Mouse (Mus musculus) stomach, embryonic 15.5 days (tissue): ENCODE measurements around the gene Srrm4. TPM values are rescaled to one million over a fixed set of nuclear protein-coding genes. Genes with fewer than 3 reads are reported as not detected.

Experiments used
- ATAC-seq: fragments of 200-750 bp; cut with Nextera tagmentation; 2 replicates; pipeline ENCODE4 v1.8.0; 2017; ENCODE audit warnings: low read depth, moderate number of reproducible peaks, moderate TSS enrichment; ENCODE audit not compliant: insufficient read depth, low FRiP score
- H3K27ac ChIP-seq: fragments of 300-500 bp; sonication (generic); 2 replicates; pipeline ENCODE4 v1.5.1; 2015; ENCODE audit warnings: mild to moderate bottlenecking, inconsistent platforms
- H3K27me3 ChIP-seq: fragments of 300-500 bp; sonication (generic); replicated peaks from 2 replicates; pipeline ENCODE4 v1.6.1; 2015; ENCODE audit warnings: inconsistent platforms
- H3K36me3 ChIP-seq: fragments of 300-500 bp; sonication (generic); 2 replicates; pipeline ENCODE4 v1.6.1; 2015; ENCODE audit warnings: inconsistent platforms
- H3K4me1 ChIP-seq: fragments of 300-500 bp; sonication (generic); 2 replicates; pipeline ENCODE4 v1.6.1; 2015; ENCODE audit warnings: inconsistent platforms
- H3K4me2 ChIP-seq: fragments of 300-500 bp; sonication (generic); 2 replicates; pipeline ENCODE4 v1.6.1; 2015; ENCODE audit warnings: mild to moderate bottlenecking, inconsistent platforms
- H3K4me3 ChIP-seq: fragments of 300-500 bp; sonication (generic); replicated peaks from 2 replicates; pipeline ENCODE4 v1.5.1; 2015; ENCODE audit warnings: inconsistent platforms
- H3K9ac ChIP-seq: fragments of 300-500 bp; sonication (generic); 2 replicates; pipeline ENCODE4 v1.6.1; 2015; ENCODE audit warnings: inconsistent platforms
- H3K9me3 ChIP-seq: fragments of 300-500 bp; sonication (generic); 2 replicates; pipeline ENCODE4 v1.6.1; 2016; ENCODE audit warnings: inconsistent platforms
- WGBS: fragments of 180-500 bp; shearing (Covaris S2); methylation state at CpG from one replicate; pipeline ENCODE4 v1.1.7; 2015; 5-methylcytosine and 5-hydroxymethylcytosine counted together
- polyA plus RNA-seq: library from polyadenylated mRNA; unstranded; fragments of >200 nt; fragmentation: Nextera tagmentation; extraction: Ambion mirVana; gene quantifications from 2 replicates; pipeline ENCODE4 v1.2.1, GENCODE M21; 2015

Gene Srrm4
- polyA plus RNA-seq, 1 experiment from 2014 or later: 1.4 TPM

GRCm38 (mm10) chr5:116501342-116501741 is 90.3 kb downstream of the Srrm4 start:
- Histone ChIP-seq H3K4me2 (no peak overlapping the region), H3K36me3 (no peaks in the 10 kb centered on the region), H3K4me3 (no peak overlapping the region), H3K9ac (no peak overlapping the region), H3K27me3 (no peaks in the 10 kb centered on the region), H3K27ac (no peak overlapping the region), H3K4me1 (no peaks in the 10 kb centered on the region), H3K9me3 (no peaks in the 10 kb centered on the region)
- WGBS: 74% methylated on average over 15 of the region's 15 CpGs
- no peak for ATAC-seq

GRCm38 (mm10) chr5:116498880-116499640 is 92.6 kb downstream of the Srrm4 start:
- Histone ChIP-seq H3K9me3 (no peaks in the 10 kb centered on the region), H3K4me1 (no peaks in the 10 kb centered on the region), H3K4me2 (no peak overlapping the region), H3K9ac (no peak overlapping the region), H3K36me3 (no peaks in the 10 kb centered on the region), H3K4me3 (no peak overlapping the region), H3K27me3 (no peaks in the 10 kb centered on the region), H3K27ac (no peak overlapping the region)
- no peak for ATAC-seq
- WGBS: 57% methylated on average over 19 of the region's 19 CpGs

- ATAC-seq: no peak
- Histone ChIP-seq H3K27me3 (no peaks in the 10 kb centered on the region), H3K4me3 (no peak overlapping the region), H3K9ac (no peak overlapping the region), H3K4me2 (no peak overlapping the region), H3K4me1 (no peaks in the 10 kb centered on the region), H3K27ac (no peak overlapping the region), H3K36me3 (no peaks in the 10 kb centered on the region), H3K9me3 (no peaks in the 10 kb centered on the region)
- WGBS: 79% methylated on average over 5 of the region's 5 CpGs
Measured at GRCm38 (mm10) chr5:116497866-116498265, 93.8 kb downstream of the Srrm4 start.

- H3K27me3 ChIP-seq: no peaks in the 10 kb centered on the region
- H3K27ac ChIP-seq: no peak overlapping the region
- WGBS: 27% methylated on average over 7 of the region's 7 CpGs
- no peaks in the 10 kb centered on the region for H3K4me1 ChIP-seq
- H3K36me3 ChIP-seq: no peaks in the 10 kb centered on the region
- ATAC-seq: 0 out of 2 replicates have a peak, but pooled peaks have one; percentile 31
- no peak overlapping the region for H3K4me3 ChIP-seq
- H3K4me2 ChIP-seq: no peak overlapping the region
- H3K9me3 ChIP-seq: no peaks in the 10 kb centered on the region
- no peak overlapping the region for H3K9ac ChIP-seq
Measured at GRCm38 (mm10) chr5:116497205-116497604, 94.4 kb downstream of the Srrm4 start.

GRCm38 (mm10) chr5:116496717-116497116 is 94.9 kb downstream of the Srrm4 start:
- ATAC-seq: no peak
- Histone ChIP-seq H3K4me2 (no peak overlapping the region), H3K9me3 (no peaks in the 10 kb centered on the region), H3K4me3 (no peak overlapping the region), H3K27me3 (no peaks in the 10 kb centered on the region), H3K27ac (no peak overlapping the region), H3K36me3 (no peaks in the 10 kb centered on the region), H3K9ac (no peak overlapping the region), H3K4me1 (no peaks in the 10 kb centered on the region)
- 66% methylated on average over 2 of the region's 2 CpGs for WGBS

GRCm38 (mm10) chr5:116495466-116495865 is 96.2 kb downstream of the Srrm4 start:
- Histone ChIP-seq H3K9me3 (no peaks in the 10 kb centered on the region), H3K36me3 (no peaks in the 10 kb centered on the region), H3K27me3 (no peaks in the 10 kb centered on the region), H3K4me3 (no peak overlapping the region), H3K4me1 (no peaks in the 10 kb centered on the region), H3K4me2 (no peak overlapping the region), H3K9ac (no peak overlapping the region), H3K27ac (no peak overlapping the region)
- WGBS: 64% methylated on average over 9 of the region's 9 CpGs
- no peak for ATAC-seq

GRCm38 (mm10) chr5:116494377-116494776 is 97.2 kb downstream of the Srrm4 start:
- no peak for ATAC-seq
- 33% methylated on average over 7 of the region's 7 CpGs for WGBS
- Histone ChIP-seq H3K4me3 (no peak overlapping the region), H3K36me3 (no peaks in the 10 kb centered on the region), H3K27me3 (no peaks in the 10 kb centered on the region), H3K4me1 (no peaks in the 10 kb centered on the region), H3K9me3 (no peaks in the 10 kb centered on the region), H3K27ac (no peak overlapping the region), H3K9ac (no peak overlapping the region), H3K4me2 (no peak overlapping the region)

- Histone ChIP-seq H3K36me3 (no peaks in the 10 kb centered on the region), H3K27ac (no peak overlapping the region), H3K27me3 (no peaks in the 10 kb centered on the region), H3K9ac (no peak overlapping the region), H3K4me3 (no peak overlapping the region), H3K9me3 (no peaks in the 10 kb centered on the region), H3K4me2 (no peak overlapping the region), H3K4me1 (no peaks in the 10 kb centered on the region)
- ATAC-seq: no peak
- 62% methylated on average over 3 of the region's 3 CpGs for WGBS
Measured at GRCm38 (mm10) chr5:116492726-116493125, 98.9 kb downstream of the Srrm4 start.

GRCm38 (mm10) chr5:116491794-116492420 is 99.7 kb downstream of the Srrm4 start:
- no peak overlapping the region for H3K4me2 ChIP-seq
- 44% methylated on average over 12 of the region's 12 CpGs for WGBS

GRCm38 (mm10) chr5:116490826-116491225 is 100.8 kb downstream of the Srrm4 start:
- no peak overlapping the region for H3K4me2 ChIP-seq
- H3K9me3 ChIP-seq: no peaks in the 10 kb centered on the region
- H3K9ac ChIP-seq: no peak overlapping the region
- H3K36me3 ChIP-seq: no peaks in the 10 kb centered on the region
- ATAC-seq: no peak
- 52% methylated on average over 5 of the region's 5 CpGs for WGBS
- no peaks in the 10 kb centered on the region for H3K27me3 ChIP-seq
- H3K27ac ChIP-seq: no peak overlapping the region
- no peak overlapping the region for H3K4me3 ChIP-seq
- no peaks in the 10 kb centered on the region for H3K4me1 ChIP-seq

More at GRCm38 (mm10) chr5:116491794-116492420, 99.7 kb downstream of the Srrm4 start:
- no peak for ATAC-seq
- no peaks in the 10 kb centered on the region for H3K9me3 ChIP-seq
- no peak overlapping the region for H3K4me3 ChIP-seq
- no peaks in the 10 kb centered on the region for H3K4me1 ChIP-seq
- H3K9ac ChIP-seq: no peak overlapping the region
- H3K27me3 ChIP-seq: no peaks in the 10 kb centered on the region
- no peak overlapping the region for H3K27ac ChIP-seq
- no peaks in the 10 kb centered on the region for H3K36me3 ChIP-seq

GRCm38 (mm10) chr5:116489621-116490020 is 102.0 kb downstream of the Srrm4 start:
- H3K4me1 ChIP-seq: no peaks in the 10 kb centered on the region
- H3K27ac ChIP-seq: no peak overlapping the region
- H3K4me3 ChIP-seq: no peak overlapping the region
- WGBS: 68% methylated on average over 8 of the region's 8 CpGs
- no peaks in the 10 kb centered on the region for H3K9me3 ChIP-seq
- H3K36me3 ChIP-seq: no peaks in the 10 kb centered on the region
- ATAC-seq: no peak
- no peak overlapping the region for H3K9ac ChIP-seq
- H3K4me2 ChIP-seq: no peak overlapping the region
- H3K27me3 ChIP-seq: no peaks in the 10 kb centered on the region

GRCm38 (mm10) chr5:116486135-116486534 is 105.5 kb downstream of the Srrm4 start:
- Histone ChIP-seq H3K27me3 (no peaks in the 10 kb centered on the region), H3K36me3 (no peaks in the 10 kb centered on the region), H3K4me2 (no peak overlapping the region), H3K9ac (no peak overlapping the region), H3K27ac (no peak overlapping the region), H3K4me3 (no peak overlapping the region), H3K9me3 (no peaks in the 10 kb centered on the region), H3K4me1 (no peaks in the 10 kb centered on the region)
- ATAC-seq: no peak
- WGBS: 47% methylated on average over 4 of the region's 4 CpGs
